Mouse (Mus musculus) forebrain, postnatal 0 days (tissue): ENCODE measurements at regions not wholly inside any gene's neighbourhood (a gene's known extent, or its start where the extent isn't known, plus 50 kb on each side); places are given as distances from the start of the nearest gene placed in this dataset.

Source experiments
- ATAC-seq: fragments of 200-750 bp; cut with Nextera tagmentation; 2 replicates; pipeline ENCODE4 v1.8.0; 2017; ENCODE audit warnings: mild to moderate bottlenecking, moderate library complexity
- DNase-seq: peaks from one replicate; pipeline ENCODE4 v3.0.0-alpha.2; 2015
- H3K27ac ChIP-seq: fragments of 300-500 bp; sonication (generic); 2 replicates; pipeline ENCODE4 v1.5.1; 2014; ENCODE audit warnings: low read depth, mild to moderate bottlenecking, antibody characterized with exemption, low read length, moderate library complexity, mixed read lengths
- H3K27me3 ChIP-seq: fragments of 300-500 bp; sonication (generic); 2 replicates; pipeline ENCODE4 v1.6.1; 2014; ENCODE audit warnings: mild to moderate bottlenecking, low read length, mixed read lengths; ENCODE audit not compliant: insufficient read depth
- H3K36me3 ChIP-seq: fragments of 300-500 bp; sonication (generic); 2 replicates; pipeline ENCODE4 v1.6.1; 2014; ENCODE audit warnings: mild to moderate bottlenecking, moderate library complexity; ENCODE audit not compliant: insufficient read depth
- H3K4me1 ChIP-seq: fragments of 300-500 bp; sonication (generic); 2 replicates; pipeline ENCODE4 v1.6.1; 2014; ENCODE audit warnings: antibody characterized with exemption; ENCODE audit not compliant: insufficient read depth
- H3K4me2 ChIP-seq: fragments of 300-500 bp; sonication (generic); 2 replicates; pipeline ENCODE4 v1.6.1; 2014; ENCODE audit warnings: low read depth, mild to moderate bottlenecking, moderate library complexity
- H3K4me3 ChIP-seq: fragments of 300-500 bp; sonication (generic); 2 replicates; pipeline ENCODE4 v1.5.1; 2014; ENCODE audit warnings: low read depth, low read length, mixed read lengths
- H3K9ac ChIP-seq: fragments of 300-500 bp; sonication (generic); 2 replicates; pipeline ENCODE4 v1.6.1; 2014; ENCODE audit warnings: mild to moderate bottlenecking
- H3K9me3 ChIP-seq: fragments of 300-500 bp; sonication (generic); 2 replicates; pipeline ENCODE4 v1.6.1; 2016; ENCODE audit warnings: low read length
- CTCF ChIP-seq: sonication (generic); IDR thresholded peaks from 2 replicates; pipeline ENCODE4 v1.5.1; 2016; ENCODE audit warnings: antibody characterized with exemption, control low read depth, low read depth
- WGBS: fragments of 180-500 bp; shearing (Covaris S2); extraction: QIAGEN DNeasy Blood & Tissue Kit; methylation state at CpG from one replicate; pipeline ENCODE4 v1.1.7; 2014; 5-methylcytosine and 5-hydroxymethylcytosine counted together

DNA sequence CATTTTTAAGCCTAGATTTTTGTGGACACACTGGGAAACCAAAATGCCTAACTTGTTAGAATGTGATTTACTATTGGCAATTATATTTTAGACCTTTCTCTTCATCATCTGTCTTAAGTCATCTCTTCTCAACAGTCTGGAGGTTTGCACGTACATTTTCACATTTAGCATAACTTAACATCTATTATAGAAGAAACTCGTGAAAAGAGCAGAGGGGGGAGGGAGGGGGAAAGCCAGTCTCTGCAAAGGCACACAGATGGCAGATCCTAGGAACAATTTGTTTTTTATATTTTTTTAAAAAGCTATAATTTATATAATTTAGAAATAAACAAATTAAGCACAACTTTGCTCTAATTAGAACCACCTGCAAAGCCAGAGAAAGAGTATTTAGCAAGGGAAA, 176.6 kb downstream of the Ndufa4 start:
- Histone ChIP-seq H3K4me3 (no peak overlapping the region), H3K27me3 (no peaks in the 10 kb centered on the region), H3K4me2 (no peak overlapping the region), H3K36me3 (no peaks in the 10 kb centered on the region), H3K4me1 (no peaks in the 10 kb centered on the region), H3K27ac (no peak overlapping the region), H3K9me3 (no peaks in the 10 kb centered on the region), H3K9ac (no peak overlapping the region)
- peak; percentile 65 for ATAC-seq
- 47% methylated on average over 2 of the region's 2 CpGs for WGBS
- DNase-seq: no peak
- TF ChIP-seq CTCF: no peak

DNA sequence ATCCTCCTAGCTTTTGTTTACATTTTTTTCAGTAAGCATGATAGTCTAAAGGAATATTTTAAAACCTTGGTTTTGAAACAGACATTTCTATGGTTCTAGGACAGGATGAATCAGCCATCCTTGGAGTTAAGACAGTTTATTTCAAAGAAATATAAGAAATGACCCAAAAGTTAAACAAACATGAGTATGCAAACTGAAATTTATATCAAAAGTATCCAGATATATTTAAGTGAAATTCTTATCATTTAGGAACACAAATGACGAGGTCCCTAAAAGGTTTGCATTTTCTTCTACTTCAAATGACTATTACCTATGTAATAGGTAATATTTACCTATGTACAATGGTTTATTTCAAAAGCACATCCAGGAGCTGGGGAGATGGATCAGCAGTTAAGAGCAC, 179.5 kb downstream of the Ndufa4 start:
- Histone ChIP-seq H3K4me3 (no peak overlapping the region), H3K27me3 (no peaks in the 10 kb centered on the region), H3K4me2 (no peak overlapping the region), H3K36me3 (no peaks in the 10 kb centered on the region), H3K9ac (no peak overlapping the region), H3K9me3 (no peaks in the 10 kb centered on the region), H3K27ac (no peak overlapping the region), H3K4me1 (no peaks in the 10 kb centered on the region)
- 89% methylated on average over 1 of the region's 1 CpGs for WGBS
- TF ChIP-seq CTCF: no peak
- DNase-seq (no peak), ATAC-seq (no peak)

DNA sequence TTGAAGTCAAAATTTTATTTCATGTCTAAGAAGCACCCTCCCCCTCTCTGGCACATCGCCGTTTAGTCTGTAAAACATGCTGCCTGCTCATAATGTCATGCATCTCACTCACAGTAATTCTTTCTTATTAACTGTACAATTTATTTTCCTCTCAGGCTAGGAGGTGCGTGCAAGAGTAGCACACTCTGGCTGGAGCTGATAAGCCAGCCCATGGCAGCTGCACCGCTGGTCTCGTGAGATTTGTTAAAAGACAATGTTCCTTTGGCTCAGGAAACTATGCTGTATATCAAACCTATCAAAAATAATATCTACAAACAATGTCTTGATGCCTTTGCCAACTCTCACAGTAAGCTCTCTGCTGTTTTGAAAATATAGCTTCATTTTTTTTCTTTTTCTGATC, 179.9 kb downstream of the Ndufa4 start:
- no peak; the same call in 1 of the 2 replicates for ATAC-seq
- no peak overlapping the region for H3K9ac ChIP-seq

DNA sequence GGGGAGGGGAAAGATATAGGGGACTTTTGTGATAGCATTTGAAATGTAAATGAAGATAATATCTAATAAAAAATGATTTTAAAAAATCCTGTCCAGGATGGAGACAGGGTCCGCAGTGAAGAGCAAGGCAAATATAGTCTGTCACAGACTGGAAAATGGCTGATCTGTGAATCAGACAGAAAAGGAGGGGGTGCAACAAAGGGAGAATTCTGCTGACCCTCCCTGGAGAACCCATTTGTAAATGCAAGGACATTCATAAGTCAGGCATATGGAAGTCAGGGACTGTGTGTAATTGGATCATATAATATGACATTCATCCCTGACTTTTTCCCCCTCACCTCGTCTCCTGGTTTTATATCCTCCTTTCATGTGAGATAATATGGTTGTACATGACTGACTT, 183.8 kb downstream of the Ndufa4 start:
- Histone ChIP-seq H3K27me3 (no peaks in the 10 kb centered on the region), H3K4me3 (no peak overlapping the region), H3K9ac (no peak overlapping the region), H3K36me3 (no peaks in the 10 kb centered on the region), H3K4me2 (no peak overlapping the region), H3K9me3 (no peaks in the 10 kb centered on the region), H3K4me1 (no peaks in the 10 kb centered on the region), H3K27ac (no peak overlapping the region)
- 86% methylated on average over 2 of the region's 2 CpGs for WGBS
- ATAC-seq: no peak
- TF ChIP-seq CTCF: no peak
- DNase-seq: no peak

More for the DNA sequence above, 179.9 kb downstream of the Ndufa4 start:
- no peak overlapping the region for H3K27ac ChIP-seq
- H3K4me1 ChIP-seq: no peaks in the 10 kb centered on the region
- H3K4me2 ChIP-seq: no peak overlapping the region
- peak; percentile 22 for DNase-seq
- no peak for TF ChIP-seq CTCF
- H3K36me3 ChIP-seq: no peaks in the 10 kb centered on the region
- no peaks in the 10 kb centered on the region for H3K27me3 ChIP-seq
- H3K4me3 ChIP-seq: no peak overlapping the region
- no peaks in the 10 kb centered on the region for H3K9me3 ChIP-seq
- WGBS: 49% methylated on average over 5 of the region's 5 CpGs

DNA sequence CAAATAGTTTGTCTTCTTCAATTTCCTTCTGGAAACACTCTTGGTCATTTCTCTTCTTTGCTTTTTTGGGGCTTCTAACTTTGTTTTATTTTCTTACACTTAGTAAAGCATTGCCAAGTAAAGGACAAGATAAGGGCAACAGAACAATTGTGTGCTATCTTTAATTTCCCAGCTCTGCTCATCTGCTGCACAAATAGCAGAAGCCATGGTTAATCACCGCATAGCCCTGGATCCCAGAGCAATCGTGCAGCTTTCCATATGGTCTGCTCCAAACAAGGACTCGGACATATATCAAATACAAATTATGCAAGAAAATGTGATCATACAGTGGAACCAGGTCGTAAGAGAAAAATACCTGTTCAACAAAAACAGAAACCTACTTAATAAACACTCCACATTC, 187.0 kb downstream of the Ndufa4 start:
- no peak for DNase-seq
- Histone ChIP-seq H3K4me1 (no peaks in the 10 kb centered on the region), H3K36me3 (no peaks in the 10 kb centered on the region), H3K27me3 (no peaks in the 10 kb centered on the region), H3K9ac (no peak overlapping the region), H3K4me3 (no peak overlapping the region), H3K9me3 (no peaks in the 10 kb centered on the region), H3K27ac (no peak overlapping the region), H3K4me2 (no peak overlapping the region)
- WGBS: 91% methylated on average over 4 of the region's 4 CpGs
- no peak for TF ChIP-seq CTCF
- ATAC-seq: no peak

DNA sequence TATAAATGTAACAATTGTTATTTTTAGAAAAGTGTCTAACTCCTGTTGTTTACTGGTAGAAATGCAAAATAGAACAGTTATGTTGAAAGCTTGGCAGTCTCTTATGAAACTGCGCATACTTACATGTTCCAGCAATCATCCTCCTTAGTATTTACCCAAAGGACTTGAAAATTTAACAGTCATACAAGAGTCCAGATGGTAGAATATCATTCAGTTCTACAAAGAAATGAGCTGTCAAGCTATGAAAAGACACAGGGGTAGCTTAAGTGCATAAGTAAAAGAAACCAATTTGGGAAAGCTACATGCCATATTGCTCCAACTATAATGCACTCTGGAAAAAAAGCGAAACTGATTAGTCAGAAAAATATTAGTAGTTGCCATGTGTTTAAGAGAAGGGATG, 196.7 kb downstream of the Ndufa4 start:
- TF ChIP-seq CTCF: no peak
- ATAC-seq: peak; percentile 98
- DNase-seq: peak; percentile 44

DNA sequence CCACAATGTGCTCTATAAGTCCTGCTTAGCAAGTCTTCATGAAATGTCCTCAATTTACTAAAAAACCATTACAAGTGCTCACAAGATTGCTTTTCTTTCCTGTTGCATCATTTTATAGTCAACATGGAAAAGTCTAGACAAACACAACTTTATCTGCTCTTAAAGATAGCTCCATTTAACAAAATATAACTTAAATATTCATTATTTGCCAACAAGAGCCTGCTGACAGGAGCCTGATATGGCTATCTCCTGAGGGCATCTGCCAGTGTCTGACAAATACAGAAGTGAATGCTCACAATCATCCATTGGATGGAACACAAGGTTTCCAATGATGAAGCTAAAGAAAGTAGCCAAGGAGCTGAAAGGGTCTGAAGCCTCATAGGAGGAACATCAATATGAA, 197.8 kb downstream of the Ndufa4 start:
- no peak overlapping the region for H3K9ac ChIP-seq
- H3K27ac ChIP-seq: no peak overlapping the region
- no peaks in the 10 kb centered on the region for H3K27me3 ChIP-seq
- H3K4me2 ChIP-seq: no peak overlapping the region
- no peaks in the 10 kb centered on the region for H3K36me3 ChIP-seq
- no peaks in the 10 kb centered on the region for H3K9me3 ChIP-seq
- H3K4me1 ChIP-seq: no peaks in the 10 kb centered on the region
- H3K4me3 ChIP-seq: no peak overlapping the region
- no peak for ATAC-seq
- no peak for DNase-seq
- no peak for TF ChIP-seq CTCF

More for the DNA sequence above, 196.7 kb downstream of the Ndufa4 start:
- H3K4me2 ChIP-seq: no peak overlapping the region
- no peaks in the 10 kb centered on the region for H3K9me3 ChIP-seq
- no peak overlapping the region for H3K27ac ChIP-seq
- WGBS: 56% methylated on average over 2 of the region's 2 CpGs
- no peaks in the 10 kb centered on the region for H3K4me1 ChIP-seq
- H3K9ac ChIP-seq: no peak overlapping the region
- H3K27me3 ChIP-seq: no peaks in the 10 kb centered on the region
- no peak overlapping the region for H3K4me3 ChIP-seq
- H3K36me3 ChIP-seq: no peaks in the 10 kb centered on the region
